Mouse (Mus musculus): Measurements from ENCODE around the gene Slc4a5. TPM values are rescaled to one million over a fixed set of nuclear protein-coding genes. Genes with fewer than 3 reads are reported as not detected.

Slc4a5 gene
- polyA plus RNA-seq, 2 experiments: 0.52 to 1.4 TPM

DNA sequence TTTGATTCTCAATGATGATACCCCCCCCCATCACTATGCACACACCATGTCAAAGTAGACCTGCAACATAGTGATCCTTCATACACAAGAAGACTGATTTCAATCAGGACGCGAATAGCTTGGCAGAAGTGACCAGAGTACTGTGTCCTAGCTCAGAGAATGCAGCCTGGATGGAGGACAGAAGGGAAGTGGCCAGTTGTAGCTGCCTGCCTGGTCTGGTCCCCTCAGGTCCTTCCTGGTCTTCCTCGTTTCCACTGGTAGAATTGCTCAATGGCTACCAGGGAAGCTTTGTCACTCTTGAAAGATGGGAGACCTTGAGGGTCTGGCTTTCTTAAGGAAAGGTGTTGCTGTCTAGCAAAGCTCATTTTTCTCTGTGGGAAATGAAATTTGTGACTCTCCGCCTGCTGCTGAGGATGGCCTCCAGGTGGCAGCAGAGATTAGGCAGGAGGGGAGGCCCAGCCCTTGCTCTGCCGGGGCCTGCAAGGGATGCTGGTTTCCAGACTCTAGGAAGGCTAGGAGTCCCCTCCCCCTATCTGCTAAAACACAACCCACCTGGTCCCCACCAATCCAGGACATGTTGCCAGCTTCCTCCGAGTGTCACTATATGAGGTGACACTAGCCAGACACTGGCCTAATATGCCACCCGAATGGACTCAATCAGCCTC, 4.5 kb upstream of the Slc4a5 start:
- no peak overlapping the region for H3K4me2 ChIP-seq (ENCODE audit: low read depth)
- no peak for TF ChIP-seq EP300 (IDR thresholded peaks at IDR 0.05; ENCODE audit: low read depth)
- peak; percentile 94 for TF ChIP-seq CTCF (IDR thresholded peaks at IDR 0.05; ENCODE audit: low read depth)
- no peaks in the 10 kb centered on the region for H3K36me3 ChIP-seq (replicated peaks; ENCODE audit: control insufficient read depth, insufficient read depth, low read depth)
- ATAC-seq (ENCODE audit: insufficient read depth) (no peak), DNase-seq (ENCODE audit: low read depth in 3 of 3, low spot score in 3 of 3) (peak; percentile 12 to 26 (median 12))
- no peaks in the 10 kb centered on the region for H3K4me1 ChIP-seq (replicated peaks; ENCODE audit: control insufficient read depth in 2 of 2, insufficient read depth in 2 of 2, low read length in 1 of 2)
- 18% methylated on average over 7 of the region's 7 CpGs for WGBS (ENCODE audit: insufficient replicate concordance)
- H3K9ac ChIP-seq (replicated peaks): no peak overlapping the region
- no peak overlapping the region for H3K4me3 ChIP-seq (ENCODE audit: insufficient read depth in 1 of 2, low read depth in 2 of 2, low read length in 2 of 2)
- no peaks in the 10 kb centered on the region for H3K27me3 ChIP-seq (ENCODE audit: control insufficient read depth, insufficient read depth, low read length)
- H3K27ac ChIP-seq: no peak overlapping the region
- no peaks in the 10 kb centered on the region for H3K9me3 ChIP-seq (ENCODE audit: control insufficient read depth, low read length)

DNA sequence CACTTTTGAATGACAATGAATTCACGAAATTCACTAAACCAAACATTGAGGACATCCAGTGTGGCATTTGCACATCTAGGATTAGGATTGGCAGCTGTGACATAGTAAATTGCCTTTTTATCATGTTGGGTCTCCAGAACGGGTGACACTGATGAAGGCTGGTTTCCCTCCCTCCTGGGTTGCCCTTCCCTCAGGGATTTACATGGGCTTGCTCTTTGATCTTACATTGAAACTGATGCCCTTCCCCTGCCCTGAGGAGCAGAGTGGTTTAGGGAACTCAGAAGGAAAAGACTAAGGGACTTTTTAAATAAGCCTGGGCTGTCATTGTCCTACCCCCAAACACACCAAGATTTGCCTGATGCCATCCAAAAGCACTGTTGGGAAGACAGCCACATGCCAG, 11.9 kb downstream of the Slc4a5 start:
- no peak for ATAC-seq (ENCODE audit: insufficient read depth)
- no peaks in the 10 kb centered on the region; the same call in 1 of the 2 replicates for H3K27me3 ChIP-seq (ENCODE audit: control insufficient read depth, insufficient read depth, low read length)
- no peaks in the 10 kb centered on the region for H3K9me3 ChIP-seq (ENCODE audit: control insufficient read depth, low read length)
- no peak overlapping the region for H3K27ac ChIP-seq
- no peak for TF ChIP-seq CTCF (IDR thresholded peaks at IDR 0.05; ENCODE audit: low read depth)
- TF ChIP-seq EP300 (IDR thresholded peaks at IDR 0.05; ENCODE audit: low read depth): no peak
- H3K36me3 ChIP-seq (replicated peaks; ENCODE audit: control insufficient read depth, insufficient read depth, low read depth): no peaks in the 10 kb centered on the region
- H3K4me1 ChIP-seq (replicated peaks; ENCODE audit: control insufficient read depth in 2 of 2, insufficient read depth in 2 of 2, low read length in 1 of 2): no peaks in the 10 kb centered on the region
- H3K9ac ChIP-seq (replicated peaks): no peak overlapping the region
- no peak overlapping the region for H3K4me3 ChIP-seq (ENCODE audit: insufficient read depth in 1 of 2, low read depth in 2 of 2, low read length in 2 of 2)
- DNase-seq (ENCODE audit: low read depth in 3 of 3, low spot score in 3 of 3): no peak
- H3K4me2 ChIP-seq (ENCODE audit: low read depth): no peak overlapping the region
- 27% methylated on average over 2 of the region's 2 CpGs for WGBS (ENCODE audit: insufficient replicate concordance)

DNA sequence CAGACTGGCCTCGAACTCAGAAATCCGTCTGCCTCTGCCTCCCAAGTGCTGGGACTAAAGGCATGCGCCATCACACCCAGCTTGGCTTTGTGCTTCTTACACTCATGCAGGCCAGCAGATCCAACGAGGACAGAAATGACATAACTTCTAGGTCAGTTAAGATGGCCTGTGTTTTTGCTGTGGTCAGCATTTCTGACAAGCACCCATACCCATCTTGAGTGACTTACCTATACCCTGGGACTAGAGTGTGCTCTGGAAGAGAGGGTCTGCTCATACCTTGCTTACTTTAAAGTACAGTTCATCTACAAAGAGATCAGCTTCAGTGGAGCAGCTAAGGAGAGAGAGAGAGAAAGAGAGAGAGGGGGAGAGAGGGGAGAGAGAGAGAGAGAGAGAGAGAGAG, 13.7 kb downstream of the Slc4a5 start:
- Histone ChIP-seq H3K4me3 (ENCODE audit: insufficient read depth in 1 of 2, low read depth in 2 of 2, low read length in 2 of 2) (no peak overlapping the region), H3K9ac (replicated peaks) (no peak overlapping the region), H3K36me3 (replicated peaks; ENCODE audit: control insufficient read depth, insufficient read depth, low read depth) (no peaks in the 10 kb centered on the region), H3K27ac (no peak overlapping the region), H3K27me3 (ENCODE audit: control insufficient read depth, insufficient read depth, low read length) (peaks cover 10% of the 10 kb centered on the region), H3K9me3 (ENCODE audit: control insufficient read depth, low read length) (no peaks in the 10 kb centered on the region), H3K4me1 (replicated peaks; ENCODE audit: control insufficient read depth in 2 of 2, insufficient read depth in 2 of 2, low read length in 1 of 2) (no peaks in the 10 kb centered on the region), H3K4me2 (ENCODE audit: low read depth) (no peak overlapping the region)
- WGBS (ENCODE audit: insufficient replicate concordance): 65% methylated on average over 4 of the region's 4 CpGs
- no peak for DNase-seq (ENCODE audit: low read depth in 3 of 3, low spot score in 3 of 3)
- TF ChIP-seq CTCF (IDR thresholded peaks at IDR 0.05; ENCODE audit: low read depth) (no peak), EP300 (IDR thresholded peaks at IDR 0.05; ENCODE audit: low read depth) (no peak)
- ATAC-seq (ENCODE audit: insufficient read depth): no peak

DNA sequence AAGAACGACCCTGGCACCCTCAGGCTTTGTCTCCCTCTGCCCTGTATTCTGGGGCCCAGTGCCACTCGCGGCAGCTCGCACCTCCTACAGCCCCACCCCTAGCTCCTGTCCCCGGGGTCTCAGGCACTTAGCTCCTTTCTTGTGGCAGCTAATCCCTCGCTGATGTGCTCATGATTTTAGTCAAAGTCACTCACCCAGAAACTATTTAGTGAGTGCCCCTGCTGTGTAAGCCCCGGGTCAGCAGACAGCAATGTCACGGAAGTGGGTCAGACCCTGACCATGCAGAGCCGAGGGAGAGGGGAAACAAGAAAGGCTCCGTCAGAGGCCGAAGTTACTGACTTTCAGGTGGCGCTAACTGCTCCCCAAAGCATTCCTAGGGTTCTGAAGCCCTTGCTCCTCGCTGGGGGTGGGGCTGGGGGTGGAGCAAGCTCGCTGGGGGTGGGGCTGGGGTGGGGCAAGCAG, 14.7 kb downstream of the Slc4a5 start:
- 9% methylated on average over 14 of the region's 14 CpGs for WGBS (ENCODE audit: insufficient replicate concordance)
- H3K27ac ChIP-seq: no peak overlapping the region
- DNase-seq (ENCODE audit: low read depth in 3 of 3, low spot score in 3 of 3) (no peak), ATAC-seq (ENCODE audit: insufficient read depth) (no peak)
- H3K9me3 ChIP-seq (ENCODE audit: control insufficient read depth, low read length): no peaks in the 10 kb centered on the region
- no peak for TF ChIP-seq EP300 (IDR thresholded peaks at IDR 0.05; ENCODE audit: low read depth)
- no peak for TF ChIP-seq CTCF (IDR thresholded peaks at IDR 0.05; ENCODE audit: low read depth)
- no peak overlapping the region; the same call in 1 of the 2 replicates for H3K4me2 ChIP-seq (ENCODE audit: low read depth)
- no peaks in the 10 kb centered on the region for H3K36me3 ChIP-seq (replicated peaks; ENCODE audit: control insufficient read depth, insufficient read depth, low read depth)
- peaks cover 13% of the 10 kb centered on the region for H3K27me3 ChIP-seq (ENCODE audit: control insufficient read depth, insufficient read depth, low read length)
- H3K9ac ChIP-seq (replicated peaks): no peak overlapping the region
- no peak overlapping the region for H3K4me3 ChIP-seq (ENCODE audit: insufficient read depth in 1 of 2, low read depth in 2 of 2, low read length in 2 of 2)
- H3K4me1 ChIP-seq (replicated peaks; ENCODE audit: control insufficient read depth in 2 of 2, insufficient read depth in 2 of 2, low read length in 1 of 2): no peaks in the 10 kb centered on the region

DNA sequence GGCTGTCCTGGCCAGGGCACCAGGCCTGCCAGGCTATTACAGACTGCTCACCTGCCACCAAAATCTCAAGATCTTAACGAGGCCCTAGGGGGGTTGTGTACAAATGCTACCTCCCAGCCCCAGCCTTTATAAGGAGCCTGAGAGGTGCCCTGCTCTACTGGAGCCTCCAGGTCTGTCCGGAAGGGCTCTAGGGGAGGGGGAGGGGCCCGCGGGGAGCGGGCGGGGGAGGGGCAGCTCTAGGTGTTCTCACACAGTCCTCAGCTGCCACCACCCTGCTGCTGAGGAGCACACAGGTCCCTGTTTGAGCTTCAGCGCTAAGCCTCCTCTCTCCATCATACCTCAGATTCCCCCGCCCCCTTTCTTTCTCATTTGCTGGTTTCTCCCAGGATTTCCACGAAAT, 17.5 kb downstream of the Slc4a5 start:
- Histone ChIP-seq H3K9ac (replicated peaks) (no peak overlapping the region), H3K4me1 (replicated peaks; ENCODE audit: control insufficient read depth in 2 of 2, insufficient read depth in 2 of 2, low read length in 1 of 2) (no peaks in the 10 kb centered on the region), H3K9me3 (ENCODE audit: control insufficient read depth, low read length) (no peaks in the 10 kb centered on the region), H3K27me3 (ENCODE audit: control insufficient read depth, insufficient read depth, low read length) (peaks cover 21% of the 10 kb centered on the region), H3K4me3 (ENCODE audit: insufficient read depth in 1 of 2, low read depth in 2 of 2, low read length in 2 of 2) (no peak overlapping the region), H3K27ac (no peak overlapping the region), H3K4me2 (ENCODE audit: low read depth) (no peak overlapping the region), H3K36me3 (replicated peaks; ENCODE audit: control insufficient read depth, insufficient read depth, low read depth) (no peaks in the 10 kb centered on the region)
- ATAC-seq (ENCODE audit: insufficient read depth) (no peak), DNase-seq (ENCODE audit: low read depth in 3 of 3, low spot score in 3 of 3) (no peak)
- WGBS (ENCODE audit: insufficient replicate concordance): 7% methylated on average over 9 of the region's 9 CpGs
- TF ChIP-seq EP300 (IDR thresholded peaks at IDR 0.05; ENCODE audit: low read depth): no peak
- TF ChIP-seq CTCF (IDR thresholded peaks at IDR 0.05; ENCODE audit: low read depth): no peak
